Mouse (Mus musculus): ENCODE data around the gene Trim71.
A peak's percentile ranks its signal among the peaks of the same experiment; 100 is the strongest.

DNA sequence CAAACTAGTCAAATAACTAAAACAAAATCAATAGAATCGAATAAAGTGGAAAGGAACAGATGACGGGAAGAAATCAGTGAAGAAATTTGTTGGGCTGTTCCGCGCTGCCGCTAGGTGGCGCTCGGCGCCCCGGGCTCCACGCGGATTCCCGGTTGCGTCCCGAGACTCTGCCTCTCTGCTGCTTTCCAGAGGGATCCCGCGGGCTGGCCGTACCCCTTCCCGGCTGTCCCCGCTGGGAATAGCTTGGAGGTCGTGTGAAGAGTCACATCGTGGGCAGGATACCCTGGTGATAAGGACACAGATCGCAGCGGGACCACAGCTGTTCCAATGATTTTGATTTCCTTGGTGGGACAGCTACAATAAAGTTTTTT lies 19.6 kb upstream of the Trim71 start:
- TF ChIP-seq CTCF (IDR thresholded peaks at IDR 0.05; ENCODE audit: control insufficient read depth, insufficient read depth, insufficient read length) (peak; percentile 72), USF1 (IDR thresholded peaks at IDR 0.05; ENCODE audit: low read depth) (no peak), FOSL1 (IDR thresholded peaks at IDR 0.05; ENCODE audit: insufficient read depth, low read length, poor library complexity, severe bottlenecking) (no peak), MAX (IDR thresholded peaks at IDR 0.05) (no peak), MYOD1 (IDR thresholded peaks at IDR 0.05; ENCODE audit: control insufficient read depth, insufficient read length, low read depth) (no peak)
